In genomic region chr2:75842302-75842701, GRCm38 (mm10) we compare ENCODE assay signal across 23 mouse cellular contexts. TPM values are rescaled to one million over a fixed set of nuclear protein-coding genes. Genes with fewer than 3 reads are reported as not detected.
DNase-seq lines count a peak whose midpoint lies in the region; ATAC-seq and TF ChIP-seq lines count a peak whose summit lies in the region.
"Had no signal": no experiment of that assay in that cellular context is flagged by ENCODE, and none has a peak within 500 bp of the region (broad histone marks: within the 10 kb centered on the region; RNA-seq: fewer than 3 reads in every experiment).

No protein-coding gene starts in this region.

- H3K4me2 ChIP-seq in intestine, embryonic 15.5 days (replicated peaks), result no peak overlapping the region
- no peak overlapping the region for H3K4me2 ChIP-seq in intestine, postnatal 0 days (replicated peaks; ENCODE audit: low read depth)
- H3K4me2 ChIP-seq in liver, embryonic 12.5 days, result 0 out of 2 replicates have a peak overlapping the region, but pooled peaks have one; percentile 6
- H3K4me2 ChIP-seq in liver, embryonic 11.5 days, result no peak overlapping the region
- no peak overlapping the region for H3K4me2 ChIP-seq in intestine, embryonic 16.5 days (ENCODE audit: low read depth, low read length)

- TF ChIP-seq RAD21 in MEL (IDR thresholded peaks at IDR 0.05; ENCODE audit: low read depth, low read length), result no peak

- H3K4me3 ChIP-seq in intestine, embryonic 15.5 days (replicated peaks), result no peak overlapping the region
- no peak overlapping the region for H3K4me3 ChIP-seq in intestine, postnatal 0 days (ENCODE audit: low read depth, low read length)
- H3K4me3 ChIP-seq in liver, embryonic 12.5 days, result no peak overlapping the region
- H3K4me3 ChIP-seq in liver, embryonic 11.5 days (ENCODE audit: low read depth, low read length), result no peak overlapping the region
- no peak overlapping the region for H3K4me3 ChIP-seq in MEL (ENCODE audit: control insufficient read depth in 1 of 2, insufficient read depth in 1 of 2, low read depth in 2 of 2, low read length in 2 of 2)
- H3K4me3 ChIP-seq in intestine, embryonic 16.5 days (ENCODE audit: low read length), result no peak overlapping the region

- TF ChIP-seq EP300 in MEL (IDR thresholded peaks at IDR 0.05; ENCODE audit: low read depth in 1 of 2, low read length in 2 of 2), result no peak

- peak; percentile 59 for ATAC-seq in intestine, embryonic 15.5 days
- no peak for ATAC-seq in intestine, postnatal 0 days
- ATAC-seq in liver, embryonic 12.5 days, result peak; percentile 42; the same call in 1 of the 2 replicates
- ATAC-seq in liver, embryonic 11.5 days (replicated peaks; ENCODE audit: low FRiP score), result no peak; the same call in 1 of the 2 replicates
- peak; percentile 74 for ATAC-seq in intestine, embryonic 16.5 days
- ATAC-seq: activated CD4-positive, CD25-positive, alpha-beta regulatory T cell, adult 4 months; CD4-positive, CD25-positive, alpha-beta regulatory T cell, adult 4 months; Patski had no signal

- 0 out of 2 replicates have a peak, but pooled peaks cover 4% of the 10 kb centered on the region for H3K4me1 ChIP-seq in intestine, embryonic 15.5 days (replicated peaks)
- H3K4me1 ChIP-seq in intestine, postnatal 0 days (replicated peaks; ENCODE audit: control insufficient read depth, insufficient read depth, low read length), result no peaks in the 10 kb centered on the region
- H3K4me1 ChIP-seq in liver, embryonic 12.5 days, result peaks cover 46% of the 10 kb centered on the region
- H3K4me1 ChIP-seq in liver, embryonic 11.5 days (replicated peaks; ENCODE audit: control insufficient read depth, insufficient read depth, low read length), result peaks cover 15% of the 10 kb centered on the region
- H3K4me1 ChIP-seq in MEL (ENCODE audit: control insufficient read depth in 1 of 2, insufficient read depth in 2 of 2, low read length in 2 of 2), result peaks cover 0 to 3% of the 10 kb centered on the region in 2 experiments; a peak in 2 of 4 replicates
- peaks cover 7% of the 10 kb centered on the region; the same call in 1 of the 2 replicates for H3K4me1 ChIP-seq in intestine, embryonic 16.5 days (ENCODE audit: control insufficient read depth, insufficient read depth, low read length)

- H3K36me3 ChIP-seq in intestine, embryonic 15.5 days, result no peaks in the 10 kb centered on the region
- H3K36me3 ChIP-seq in intestine, postnatal 0 days (ENCODE audit: control insufficient read depth, insufficient read depth), result no peaks in the 10 kb centered on the region
- no peaks in the 10 kb centered on the region for H3K36me3 ChIP-seq in liver, embryonic 12.5 days
- no peaks in the 10 kb centered on the region for H3K36me3 ChIP-seq in liver, embryonic 11.5 days (ENCODE audit: control insufficient read depth, insufficient read depth, low read length)
- peaks cover 0 to 13% of the 10 kb centered on the region in 2 experiments for H3K36me3 ChIP-seq in MEL (ENCODE audit: control insufficient read depth in 1 of 2, insufficient read depth in 2 of 2, low read length in 2 of 2)
- no peaks in the 10 kb centered on the region for H3K36me3 ChIP-seq in intestine, embryonic 16.5 days (ENCODE audit: control insufficient read depth, insufficient read depth, low read length)

- H3K27me3 ChIP-seq in intestine, embryonic 15.5 days (replicated peaks), result no peaks in the 10 kb centered on the region
- H3K27me3 ChIP-seq in intestine, postnatal 0 days (replicated peaks; ENCODE audit: control insufficient read depth, insufficient read depth, low read length), result no peaks in the 10 kb centered on the region
- no peaks in the 10 kb centered on the region for H3K27me3 ChIP-seq in liver, embryonic 12.5 days (replicated peaks)
- no peaks in the 10 kb centered on the region for H3K27me3 ChIP-seq in liver, embryonic 11.5 days (replicated peaks; ENCODE audit: control insufficient read depth, insufficient read depth, low read length)
- H3K27me3 ChIP-seq in MEL (ENCODE audit: control insufficient read depth in 1 of 2, insufficient read depth in 2 of 2, low read length in 2 of 2), result no peaks in the 10 kb centered on the region
- H3K27me3 ChIP-seq in intestine, embryonic 16.5 days (replicated peaks; ENCODE audit: control insufficient read depth, insufficient read depth, low read length), result no peaks in the 10 kb centered on the region
- H3K27me3 ChIP-seq: CH12.LX, Patski had no signal

- H3K79me2 ChIP-seq in MEL (ENCODE audit: control insufficient read depth, insufficient read depth, low read length, poor library complexity), result peaks cover 51% of the 10 kb centered on the region

- 60% methylated on average over 2 of the region's 2 CpGs for WGBS in intestine, embryonic 15.5 days
- 38% methylated on average over 2 of the region's 2 CpGs for WGBS in intestine, postnatal 0 days
- WGBS in liver, embryonic 12.5 days (ENCODE audit: insufficient replicate concordance), result 73% methylated on average over 2 of the region's 2 CpGs
- WGBS in liver, embryonic 11.5 days, result 75% methylated on average over 2 of the region's 2 CpGs
- 52% methylated on average over 2 of the region's 2 CpGs for WGBS in intestine, embryonic 16.5 days

- no peaks in the 10 kb centered on the region for H3K9me3 ChIP-seq in intestine, embryonic 15.5 days
- no peaks in the 10 kb centered on the region for H3K9me3 ChIP-seq in intestine, postnatal 0 days (ENCODE audit: control insufficient read depth)
- no peaks in the 10 kb centered on the region for H3K9me3 ChIP-seq in liver, embryonic 12.5 days (replicated peaks)
- H3K9me3 ChIP-seq in liver, embryonic 11.5 days (ENCODE audit: control insufficient read depth, low read length), result no peaks in the 10 kb centered on the region
- no peaks in the 10 kb centered on the region for H3K9me3 ChIP-seq in MEL (replicated peaks; ENCODE audit: insufficient read depth, low read length)
- no peaks in the 10 kb centered on the region for H3K9me3 ChIP-seq in intestine, embryonic 16.5 days (ENCODE audit: control insufficient read depth, low read length)
- H3K9me3 ChIP-seq: G1E had no signal

- H3K9ac ChIP-seq in intestine, embryonic 15.5 days, result no peak overlapping the region
- H3K9ac ChIP-seq in intestine, postnatal 0 days (ENCODE audit: low read depth, low read length), result no peak overlapping the region
- no peak overlapping the region for H3K9ac ChIP-seq in liver, embryonic 12.5 days
- H3K9ac ChIP-seq in liver, embryonic 11.5 days (ENCODE audit: low read depth, low read length), result no peak overlapping the region
- H3K9ac ChIP-seq in MEL (ENCODE audit: control insufficient read depth, low read depth, low read length, poor library complexity, severe bottlenecking), result no peak overlapping the region
- H3K9ac ChIP-seq in intestine, embryonic 16.5 days (ENCODE audit: low read depth, low read length), result no peak overlapping the region

- H3K27ac ChIP-seq in intestine, embryonic 15.5 days, result no peak overlapping the region
- H3K27ac ChIP-seq in intestine, postnatal 0 days (ENCODE audit: low read depth, low read length), result no peak overlapping the region
- no peak overlapping the region for H3K27ac ChIP-seq in liver, embryonic 12.5 days
- no peak overlapping the region for H3K27ac ChIP-seq in liver, embryonic 11.5 days (ENCODE audit: low read depth, low read length)
- H3K27ac ChIP-seq in MEL (ENCODE audit: control insufficient read depth, low read depth, low read length), result no peak overlapping the region
- H3K27ac ChIP-seq in intestine, embryonic 16.5 days (ENCODE audit: low read length), result no peak overlapping the region

- no peak for DNase-seq in liver, embryonic 11.5 days (ENCODE audit: low spot score)
- no peak for DNase-seq in MEL (ENCODE audit: low read depth, low spot score)
- DNase-seq in kidney, adult 9 months, result no peak
- DNase-seq in spleen, postnatal 10 days (ENCODE audit: low spot score in 2 of 2), result no peak
- DNase-seq: adrenal gland, adult 2 months; adrenal gland, adult 8-10 months; adrenal gland, postnatal 10 days; adrenal gland, postnatal 14 days; adrenal gland, postnatal 25 days; adrenal gland, postnatal 36 days; B cell, adult 2 months; cerebellum, adult 11 months; cerebellum, adult 11-12 months; cerebellum, adult 18-20 months had no signal

- no peak for TF ChIP-seq CTCF in intestine, postnatal 0 days (IDR thresholded peaks at IDR 0.05; ENCODE audit: low read depth)
- TF ChIP-seq CTCF in MEL (IDR thresholded peaks at IDR 0.05 in 2 of 3, conservative IDR thresholded peaks at IDR 0.05 in 1 of 3; ENCODE audit: control insufficient read depth in 1 of 3, insufficient read depth in 1 of 3, low read depth in 2 of 3, low read length in 3 of 3, poor library complexity in 1 of 3, severe bottlenecking in 1 of 3), result no peak

- no peak for TF ChIP-seq POLR2A in MEL (IDR thresholded peaks at IDR 0.05; ENCODE audit: control insufficient read depth in 1 of 2, insufficient read depth in 1 of 2, low read depth in 1 of 2, low read length in 2 of 2, poor library complexity in 1 of 2)

TF ChIP-seq in MEL, 35 proteins besides CTCF, POLR2A, EP300 and RAD21 (continues in another document):
- TF ChIP-seq TCF12 (IDR thresholded peaks at IDR 0.05; ENCODE audit: low read depth, low read length) (peak; percentile 31; the same call in 1 of the 2 replicates), JUND (IDR thresholded peaks at IDR 0.05; ENCODE audit: low read depth, low read length) (no peak), ZNF384 (IDR thresholded peaks at IDR 0.05; ENCODE audit: low read depth, low read length) (no peak), CHD1 (IDR thresholded peaks at IDR 0.05; ENCODE audit: low read depth, low read length) (no peak), ELF1 (IDR thresholded peaks at IDR 0.05; ENCODE audit: low read depth, low read length) (no peak), MAZ (IDR thresholded peaks at IDR 0.05; ENCODE audit: low read depth, low read length) (no peak), GABPA (IDR thresholded peaks at IDR 0.05; ENCODE audit: low read depth, low read length) (no peak), SMC3 (IDR thresholded peaks at IDR 0.05; ENCODE audit: low read depth, low read length) (no peak), ETS1 (IDR thresholded peaks at IDR 0.05; ENCODE audit: low read depth, low read length) (no peak), SIN3A (IDR thresholded peaks at IDR 0.05; ENCODE audit: low read length) (no peak), POLR2AphosphoS2 (IDR thresholded peaks at IDR 0.05; ENCODE audit: low read length) (no peak), MEF2A (IDR thresholded peaks at IDR 0.05; ENCODE audit: extremely low read depth, insufficient replicate concordance, low read depth, low read length, poor library complexity, severe bottlenecking) (no peak)

RNA-seq across cellular contexts. Expression of gene Agps, which starts 10.3 kb away (rescaled TPM):
- 29.3 and 32.9 TPM in 2 replicates for polyA plus RNA-seq in intestine, embryonic 15.5 days (2015; fragmentation: Nextera tagmentation; extraction: Ambion mirVana)
- 6.5 and 8.6 TPM in 2 replicates for polyA plus RNA-seq in intestine, postnatal 0 days (2015; fragmentation: Nextera tagmentation; extraction: Ambion mirVana)
- 26.7 and 29.7 TPM in 2 replicates for polyA plus RNA-seq in liver, embryonic 12.5 days (2016; fragmentation: Nextera tagmentation; extraction: Ambion mirVana)
- polyA plus RNA-seq in liver, embryonic 11.5 days (2014; fragmentation: Nextera tagmentation; extraction: Ambion mirVana), result 38.2 and 40.0 TPM in 2 replicates
- total RNA-seq in MEL (2012; rRNA removed), result 47.8 and 49.0 TPM in 2 replicates
- 10 to 100 TPM in 1 of 2 experiments, not detected in 1; 32.3 TPM for polyA plus RNA-seq in MEL (2012; ENCODE audit: insufficient read depth in 1 of 2, insufficient read length in 2 of 2, low read depth in 1 of 2, low replicate concordance in 2 of 2, missing spikeins in 1 of 2)
- 18.3 and 21.8 TPM in 2 replicates for polyA plus RNA-seq in intestine, embryonic 16.5 days (2015; fragmentation: Nextera tagmentation; extraction: Ambion mirVana)

Comparison
In these comparisons a context has a peak if more than half of its experiments do, and no peak if none do; other contexts are left out.
1. ATAC-seq: peak in intestine, embryonic 15.5 days (single experiment), liver, embryonic 12.5 days (single experiment) and intestine, embryonic 16.5 days (single experiment); none in intestine, postnatal 0 days (single experiment) and liver, embryonic 11.5 days (single experiment).